In genomic region chrX:142682176-142682820, GRCm38 (mm10) we compare ENCODE assay signal across 8 mouse cellular contexts. TPM values are rescaled to one million over a fixed set of nuclear protein-coding genes. Genes with fewer than 3 reads are reported as not detected.
DNase-seq lines count a peak whose midpoint lies in the region; ATAC-seq and TF ChIP-seq lines count a peak whose summit lies in the region.

No protein-coding gene starts in this region.

- TF ChIP-seq POLR2A in thymus, adult 2 months (IDR thresholded peaks at IDR 0.05; ENCODE audit: control insufficient read depth, extremely low read depth, insufficient read depth, low read length, poor library complexity): no peak

- TF ChIP-seq CTCF in layer of hippocampus, adult 2 months (conservative IDR thresholded peaks at IDR 0.05): no peak
- TF ChIP-seq CTCF in thymus, adult 2 months (IDR thresholded peaks at IDR 0.05; ENCODE audit: borderline replicate concordance, control insufficient read depth, extremely low read depth, insufficient read depth, low read length, poor library complexity): no peak

- no peaks in the 10 kb centered on the region; the same call in 1 of the 2 replicates for H3K27me3 ChIP-seq in heart, embryonic 15.5 days
- peaks cover 54% of the 10 kb centered on the region for H3K27me3 ChIP-seq in limb, embryonic 12.5 days
- H3K27me3 ChIP-seq in midbrain, embryonic 14.5 days (ENCODE audit: control insufficient read depth, insufficient read depth, low read length): no peaks in the 10 kb centered on the region
- no peaks in the 10 kb centered on the region for H3K27me3 ChIP-seq in thymus, adult 2 months (ENCODE audit: control insufficient read depth, insufficient read depth, low read length)

- H3K4me3 ChIP-seq in layer of hippocampus, adult 2 months: peak overlapping the region; percentile 62
- H3K4me3 ChIP-seq in heart, embryonic 15.5 days: peak overlapping the region; percentile 71
- H3K4me3 ChIP-seq in limb, embryonic 12.5 days (replicated peaks): peak overlapping the region; percentile 56
- peak overlapping the region; percentile 56 for H3K4me3 ChIP-seq in midbrain, embryonic 14.5 days (replicated peaks; ENCODE audit: low read depth, low read length)
- H3K4me3 ChIP-seq in thymus, adult 2 months (ENCODE audit: control insufficient read depth, insufficient read depth, low read length): peak overlapping the region; percentile 99

- intact Hi-C loops in left cerebral cortex, postnatal 25 days (cut with DNase I): loop anchor here (5.0 kb wide), 3 partner anchors 45 to 290 kb away; partner anchors contain the start of gene Acsl4

- peak overlapping the region; percentile 84; the same call in 1 of the 2 replicates for H3K27ac ChIP-seq in layer of hippocampus, adult 2 months
- H3K27ac ChIP-seq in heart, embryonic 15.5 days: peak overlapping the region; percentile 97
- H3K27ac ChIP-seq in limb, embryonic 12.5 days: peak overlapping the region; percentile 95
- peak overlapping the region; percentile 84; the same call in 1 of the 2 replicates for H3K27ac ChIP-seq in midbrain, embryonic 14.5 days (replicated peaks; ENCODE audit: low read depth, low read length)
- no peak overlapping the region; the same call in 1 of the 2 replicates for H3K27ac ChIP-seq in thymus, adult 2 months (ENCODE audit: control insufficient read depth, insufficient read depth, low read length)

- H3K9me3 ChIP-seq in heart, embryonic 15.5 days (replicated peaks): no peaks in the 10 kb centered on the region
- H3K9me3 ChIP-seq in limb, embryonic 12.5 days: no peaks in the 10 kb centered on the region
- no peaks in the 10 kb centered on the region for H3K9me3 ChIP-seq in midbrain, embryonic 14.5 days (ENCODE audit: control insufficient read depth, low read length)

- no peaks in the 10 kb centered on the region for H3K36me3 ChIP-seq in heart, embryonic 15.5 days
- no peaks in the 10 kb centered on the region for H3K36me3 ChIP-seq in limb, embryonic 12.5 days
- no peaks in the 10 kb centered on the region for H3K36me3 ChIP-seq in midbrain, embryonic 14.5 days (ENCODE audit: control insufficient read depth, insufficient read depth, low read length)
- no peaks in the 10 kb centered on the region for H3K36me3 ChIP-seq in thymus, adult 2 months (ENCODE audit: control insufficient read depth, insufficient read depth, low read length)

- H3K9ac ChIP-seq in heart, embryonic 15.5 days: peak overlapping the region; percentile 64
- H3K9ac ChIP-seq in limb, embryonic 12.5 days (replicated peaks): peak overlapping the region; percentile 74
- H3K9ac ChIP-seq in midbrain, embryonic 14.5 days (replicated peaks; ENCODE audit: low read length): peak overlapping the region; percentile 68

- H3K4me1 ChIP-seq in heart, embryonic 15.5 days (replicated peaks): peaks cover 21% of the 10 kb centered on the region
- H3K4me1 ChIP-seq in limb, embryonic 12.5 days (replicated peaks): peaks cover 46% of the 10 kb centered on the region
- H3K4me1 ChIP-seq in midbrain, embryonic 14.5 days (ENCODE audit: control insufficient read depth, insufficient read depth, low read length): no peaks in the 10 kb centered on the region; the same call in 1 of the 2 replicates
- H3K4me1 ChIP-seq in thymus, adult 2 months (replicated peaks; ENCODE audit: control insufficient read depth, insufficient read depth, low read length): peaks cover 28% of the 10 kb centered on the region

- ATAC-seq in heart, embryonic 15.5 days (replicated peaks; ENCODE audit: insufficient number of reproducible peaks, insufficient read depth, low FRiP score, low read depth): no peak
- no peak for ATAC-seq in limb, embryonic 12.5 days (ENCODE audit: insufficient number of reproducible peaks, insufficient read depth, low FRiP score, low TSS enrichment, low read depth)
- ATAC-seq in midbrain, embryonic 14.5 days (ENCODE audit: low FRiP score, low TSS enrichment): no peak

- no peak for DNase-seq in layer of hippocampus, adult 2 months (ENCODE audit: low spot score in 2 of 2)
- DNase-seq in layer of hippocampus, adult 9-10 months (ENCODE audit: low spot score): no peak
- DNase-seq in cerebellum, postnatal 10 days: peak; percentile 18 to 24
- DNase-seq in midbrain, embryonic 14.5 days: peak; percentile 41
- DNase-seq in thymus, adult 2 months: peak; percentile 30
- DNase-seq in left cerebral cortex, postnatal 25 days (ENCODE audit: low spot score in 2 of 2): no peak

- H3K4me2 ChIP-seq in heart, embryonic 15.5 days: peak overlapping the region; percentile 73
- H3K4me2 ChIP-seq in limb, embryonic 12.5 days: peak overlapping the region; percentile 82
- peak overlapping the region; percentile 64 for H3K4me2 ChIP-seq in midbrain, embryonic 14.5 days (ENCODE audit: low read length)

- WGBS in heart, embryonic 15.5 days: 10% methylated on average over 27 of the region's 28 CpGs
- 22% methylated on average over 28 of the region's 28 CpGs for WGBS in limb, embryonic 12.5 days
- WGBS in midbrain, embryonic 14.5 days: 22% methylated on average over 28 of the region's 28 CpGs
- 5% methylated on average over 28 of the region's 28 CpGs for WGBS in thymus, adult 2 months

RNA-seq across cellular contexts. Expression of gene Tmem164, which starts 1.1 kb away (rescaled TPM):
- 10 to 100 TPM; 17.4 to 18.6 TPM for total RNA-seq in layer of hippocampus, adult 2 months (2021)
- 53.4 and 54.8 TPM in 2 replicates for polyA plus RNA-seq in heart, embryonic 15.5 days (2015; fragmentation: Nextera tagmentation; extraction: Ambion mirVana)
- polyA plus RNA-seq in limb, embryonic 12.5 days (2016; fragmentation: Nextera tagmentation; extraction: Ambion mirVana): 70.4 and 70.5 TPM in 2 replicates
- polyA plus RNA-seq in midbrain, embryonic 14.5 days (2014; fragmentation: Nextera tagmentation; extraction: Ambion mirVana): 10.6 and 14.0 TPM in 2 replicates
- 44.6 and 49.1 TPM in 2 replicates for polyA plus RNA-seq in thymus, adult 2 months (2012; rRNA removed)
- 10 to 100 TPM; 30.1 to 30.4 TPM for total RNA-seq in left cerebral cortex, postnatal 25 days (2021)

Comparison
In these comparisons a context has a peak if more than half of its experiments do, and no peak if none do; other contexts are left out.
1. DNase-seq: peak in cerebellum, postnatal 10 days (2 of 2), midbrain, embryonic 14.5 days (single experiment) and thymus, adult 2 months (single experiment); none in layer of hippocampus, adult 2 months (0 of 2), layer of hippocampus, adult 9-10 months (single experiment) and left cerebral cortex, postnatal 25 days (0 of 2).
2. Peak in every context shown above with its lines, with median percentiles within 50 percentile points of each other: H3K4me3 ChIP-seq, H3K4me2 ChIP-seq and H3K9ac ChIP-seq.